Mouse (Mus musculus): ENCODE measurements at regions not wholly inside any gene's neighbourhood (a gene's known extent, or its start where the extent isn't known, plus 50 kb on each side); places are given as distances from the start of the nearest gene placed in this dataset.

- ATAC-seq (replicated peaks; ENCODE audit: low FRiP score, low TSS enrichment, low read depth) (no peak), DNase-seq (ENCODE audit: low spot score) (no peak)
- Histone ChIP-seq H3K36me3 (ENCODE audit: control insufficient read depth, insufficient read depth, low read length) (no peaks in the 10 kb centered on the region), H3K9me3 (ENCODE audit: control insufficient read depth, low read length) (no peaks in the 10 kb centered on the region), H3K27ac (ENCODE audit: low read depth) (no peak overlapping the region), H3K4me3 (ENCODE audit: low read depth, low read length) (no peak overlapping the region), H3K27me3 (replicated peaks; ENCODE audit: control insufficient read depth, insufficient read depth, low read length) (no peaks in the 10 kb centered on the region), H3K9ac (ENCODE audit: low read length) (no peak overlapping the region), H3K4me1 (replicated peaks; ENCODE audit: control insufficient read depth, insufficient read depth, low read length) (peaks cover 5% of the 10 kb centered on the region; the same call in 1 of the 2 replicates), H3K4me2 (ENCODE audit: low read length) (no peak overlapping the region)
- 73% methylated on average over 6 of the region's 6 CpGs for WGBS
Observed at GRCm38 (mm10) chr15:59716872-59717271, 299.5 kb downstream of the 4933412E24Rik start.

GRCm38 (mm10) chr15:59715951-59716350 lies 300.5 kb downstream of the 4933412E24Rik start:
- 74% methylated on average over 3 of the region's 3 CpGs for WGBS
- no peak overlapping the region for H3K27ac ChIP-seq (ENCODE audit: low read depth)
- no peaks in the 10 kb centered on the region for H3K27me3 ChIP-seq (replicated peaks; ENCODE audit: control insufficient read depth, insufficient read depth, low read length)
- H3K4me2 ChIP-seq (ENCODE audit: low read length): no peak overlapping the region
- H3K4me3 ChIP-seq (ENCODE audit: low read depth, low read length): no peak overlapping the region
- H3K9me3 ChIP-seq (ENCODE audit: control insufficient read depth, low read length): no peaks in the 10 kb centered on the region
- ATAC-seq (replicated peaks; ENCODE audit: low FRiP score, low TSS enrichment, low read depth): 0 out of 2 replicates have a peak, but pooled peaks have one; percentile 47
- no peak overlapping the region for H3K9ac ChIP-seq (ENCODE audit: low read length)
- H3K36me3 ChIP-seq (ENCODE audit: control insufficient read depth, insufficient read depth, low read length): no peaks in the 10 kb centered on the region
- DNase-seq (ENCODE audit: low spot score): no peak
- H3K4me1 ChIP-seq (replicated peaks; ENCODE audit: control insufficient read depth, insufficient read depth, low read length): peaks cover 5% of the 10 kb centered on the region; the same call in 1 of the 2 replicates

GRCm38 (mm10) chr15:59713965-59714739 lies 302.3 kb downstream of the 4933412E24Rik start:
- H3K9me3 ChIP-seq (ENCODE audit: control insufficient read depth, low read length): no peaks in the 10 kb centered on the region
- ATAC-seq (replicated peaks; ENCODE audit: low FRiP score, low TSS enrichment, low read depth) (no peak), DNase-seq (ENCODE audit: low spot score) (no peak)
- H3K4me1 ChIP-seq (replicated peaks; ENCODE audit: control insufficient read depth, insufficient read depth, low read length): peaks cover 5% of the 10 kb centered on the region; the same call in 1 of the 2 replicates
- no peaks in the 10 kb centered on the region for H3K36me3 ChIP-seq (ENCODE audit: control insufficient read depth, insufficient read depth, low read length)
- no peak overlapping the region for H3K4me3 ChIP-seq (ENCODE audit: low read depth, low read length)
- WGBS: 55% methylated on average over 8 of the region's 8 CpGs
- H3K4me2 ChIP-seq (ENCODE audit: low read length): no peak overlapping the region
- no peaks in the 10 kb centered on the region for H3K27me3 ChIP-seq (replicated peaks; ENCODE audit: control insufficient read depth, insufficient read depth, low read length)
- no peak overlapping the region for H3K27ac ChIP-seq (ENCODE audit: low read depth)
- H3K9ac ChIP-seq (ENCODE audit: low read length): no peak overlapping the region

- ATAC-seq (replicated peaks; ENCODE audit: low FRiP score, low TSS enrichment, low read depth) (no peak), DNase-seq (ENCODE audit: low spot score) (no peak)
- 84% methylated on average over 5 of the region's 5 CpGs for WGBS
- Histone ChIP-seq H3K27ac (ENCODE audit: low read depth) (no peak overlapping the region), H3K4me3 (ENCODE audit: low read depth, low read length) (no peak overlapping the region), H3K9ac (ENCODE audit: low read length) (no peak overlapping the region), H3K4me2 (ENCODE audit: low read length) (no peak overlapping the region), H3K27me3 (replicated peaks; ENCODE audit: control insufficient read depth, insufficient read depth, low read length) (no peaks in the 10 kb centered on the region), H3K4me1 (replicated peaks; ENCODE audit: control insufficient read depth, insufficient read depth, low read length) (peaks cover 5% of the 10 kb centered on the region; the same call in 1 of the 2 replicates), H3K9me3 (ENCODE audit: control insufficient read depth, low read length) (no peaks in the 10 kb centered on the region), H3K36me3 (ENCODE audit: control insufficient read depth, insufficient read depth, low read length) (no peaks in the 10 kb centered on the region)
Observed at GRCm38 (mm10) chr15:59712077-59712752, 304.2 kb downstream of the 4933412E24Rik start.

GRCm38 (mm10) chr15:59709925-59710324 lies 306.5 kb downstream of the 4933412E24Rik start:
- no peak overlapping the region for H3K4me2 ChIP-seq (ENCODE audit: low read length)
- H3K36me3 ChIP-seq (ENCODE audit: control insufficient read depth, insufficient read depth, low read length): no peaks in the 10 kb centered on the region
- 74% methylated on average over 2 of the region's 2 CpGs for WGBS
- H3K4me1 ChIP-seq (replicated peaks; ENCODE audit: control insufficient read depth, insufficient read depth, low read length): peaks cover 5% of the 10 kb centered on the region; the same call in 1 of the 2 replicates
- no peak for DNase-seq (ENCODE audit: low spot score)
- no peak overlapping the region for H3K27ac ChIP-seq (ENCODE audit: low read depth)
- H3K9ac ChIP-seq (ENCODE audit: low read length): no peak overlapping the region
- H3K4me3 ChIP-seq (ENCODE audit: low read depth, low read length): no peak overlapping the region
- no peaks in the 10 kb centered on the region for H3K27me3 ChIP-seq (replicated peaks; ENCODE audit: control insufficient read depth, insufficient read depth, low read length)
- ATAC-seq (replicated peaks; ENCODE audit: low FRiP score, low TSS enrichment, low read depth): no peak
- H3K9me3 ChIP-seq (ENCODE audit: control insufficient read depth, low read length): no peaks in the 10 kb centered on the region

- H3K4me1 ChIP-seq (replicated peaks; ENCODE audit: control insufficient read depth, insufficient read depth, low read length): no peaks in the 10 kb centered on the region
- no peaks in the 10 kb centered on the region for H3K9me3 ChIP-seq (ENCODE audit: control insufficient read depth, low read length)
- DNase-seq (ENCODE audit: low spot score) (no peak), ATAC-seq (replicated peaks; ENCODE audit: low FRiP score, low TSS enrichment, low read depth) (no peak)
- no peaks in the 10 kb centered on the region for H3K27me3 ChIP-seq (replicated peaks; ENCODE audit: control insufficient read depth, insufficient read depth, low read length)
- no peak overlapping the region for H3K4me3 ChIP-seq (ENCODE audit: low read depth, low read length)
- H3K4me2 ChIP-seq (ENCODE audit: low read length): no peak overlapping the region
- H3K36me3 ChIP-seq (ENCODE audit: control insufficient read depth, insufficient read depth, low read length): no peaks in the 10 kb centered on the region
- H3K27ac ChIP-seq (ENCODE audit: low read depth): no peak overlapping the region
- H3K9ac ChIP-seq (ENCODE audit: low read length): no peak overlapping the region
Observed at GRCm38 (mm10) chr15:59708402-59708801, 308.0 kb downstream of the 4933412E24Rik start.

- Histone ChIP-seq H3K4me1 (replicated peaks; ENCODE audit: control insufficient read depth, insufficient read depth, low read length) (no peaks in the 10 kb centered on the region), H3K36me3 (ENCODE audit: control insufficient read depth, insufficient read depth, low read length) (no peaks in the 10 kb centered on the region), H3K27me3 (replicated peaks; ENCODE audit: control insufficient read depth, insufficient read depth, low read length) (no peaks in the 10 kb centered on the region), H3K9ac (ENCODE audit: low read length) (no peak overlapping the region), H3K4me3 (ENCODE audit: low read depth, low read length) (no peak overlapping the region), H3K4me2 (ENCODE audit: low read length) (no peak overlapping the region), H3K9me3 (ENCODE audit: control insufficient read depth, low read length) (no peaks in the 10 kb centered on the region), H3K27ac (ENCODE audit: low read depth) (no peak overlapping the region)
- DNase-seq (ENCODE audit: low spot score) (no peak), ATAC-seq (replicated peaks; ENCODE audit: low FRiP score, low TSS enrichment, low read depth) (no peak)
- 78% methylated on average over 8 of the region's 8 CpGs for WGBS
Observed at GRCm38 (mm10) chr15:59707081-59707480, 309.3 kb downstream of the 4933412E24Rik start.

Measured in intestine, embryonic 14.5 days (tissue).